Mouse (Mus musculus) forebrain, embryonic 16.5 days (tissue): ENCODE measurements around the gene Zfp866. TPM values are rescaled to one million over a fixed set of nuclear protein-coding genes. Genes with fewer than 3 reads are reported as not detected.

Experiments
- ATAC-seq: fragments of 200-750 bp; cut with Nextera tagmentation; 2 replicates; pipeline ENCODE4 v1.8.0; 2017; ENCODE audit warnings: mild to moderate bottlenecking, moderate library complexity
- H3K27ac ChIP-seq: fragments of 300-500 bp; sonication (generic); 2 replicates; pipeline ENCODE4 v1.5.1; 2014; ENCODE audit warnings: low read length, control low read depth
- H3K27me3 ChIP-seq: fragments of 300-500 bp; sonication (generic); replicated peaks from 2 replicates; pipeline ENCODE4 v1.6.1; 2014; ENCODE audit warnings: low read length; ENCODE audit not compliant: control insufficient read depth, insufficient read depth
- H3K36me3 ChIP-seq: fragments of 300-500 bp; sonication (generic); 2 replicates; pipeline ENCODE4 v1.6.1; 2014; ENCODE audit not compliant: control insufficient read depth, insufficient read depth
- H3K4me1 ChIP-seq: fragments of 300-500 bp; sonication (generic); replicated peaks from 2 replicates; pipeline ENCODE4 v1.6.1; 2014; ENCODE audit warnings: low read length; ENCODE audit not compliant: control insufficient read depth, insufficient read depth
- H3K4me2 ChIP-seq: fragments of 300-500 bp; sonication (generic); 2 replicates; pipeline ENCODE4 v1.6.1; 2014; ENCODE audit warnings: mild to moderate bottlenecking, low read length, control low read depth
- H3K4me3 ChIP-seq: fragments of 300-500 bp; sonication (generic); replicated peaks from 2 replicates; pipeline ENCODE4 v1.5.1; 2014; ENCODE audit warnings: mild to moderate bottlenecking, low read length, control low read depth
- H3K9ac ChIP-seq: fragments of 300-500 bp; sonication (generic); replicated peaks from 2 replicates; pipeline ENCODE4 v1.6.1; 2014; ENCODE audit warnings: low read depth, low read length, control low read depth
- H3K9me3 ChIP-seq: fragments of 300-500 bp; sonication (generic); 2 replicates; pipeline ENCODE4 v1.6.1; 2016; ENCODE audit warnings: low read length; ENCODE audit not compliant: control insufficient read depth
- WGBS: fragments of 180-500 bp; shearing (Covaris S2); extraction: QIAGEN DNeasy Blood & Tissue Kit; methylation state at CpG from one replicate; pipeline ENCODE4 v1.1.7; 2014; 5-methylcytosine and 5-hydroxymethylcytosine counted together
- polyA plus RNA-seq: library from polyadenylated mRNA; unstranded; fragments of >200 nt; fragmentation: Nextera tagmentation; extraction: Ambion mirVana; gene quantifications from 2 replicates; pipeline ENCODE4 v1.2.1, GENCODE M21; 2015

Zfp866 gene
- polyA plus RNA-seq, 1 experiment from 2014 or later: 51.0 TPM

- Histone ChIP-seq H3K27ac (no peak overlapping the region), H3K4me1 (peaks cover 30% of the 10 kb centered on the region), H3K4me3 (peak overlapping the region; percentile 24), H3K9ac (no peak overlapping the region), H3K4me2 (peak overlapping the region; percentile 47), H3K9me3 (no peaks in the 10 kb centered on the region), H3K36me3 (no peaks in the 10 kb centered on the region), H3K27me3 (no peaks in the 10 kb centered on the region)
- ATAC-seq: no peak
- WGBS: 81% methylated on average over 6 of the region's 6 CpGs
These were observed 75.6 kb downstream of the Zfp866 start for GRCm38 (mm10) chr8:69715366-69715765.

- peaks cover 9% of the 10 kb centered on the region for H3K36me3 ChIP-seq
- H3K4me2 ChIP-seq: no peak overlapping the region
- H3K4me3 ChIP-seq: no peak overlapping the region
- ATAC-seq: no peak
- no peak overlapping the region for H3K27ac ChIP-seq
- no peaks in the 10 kb centered on the region for H3K9me3 ChIP-seq
- H3K4me1 ChIP-seq: peaks cover 30% of the 10 kb centered on the region
- WGBS: 93% methylated on average over 8 of the region's 8 CpGs
- H3K27me3 ChIP-seq: no peaks in the 10 kb centered on the region
- H3K9ac ChIP-seq: no peak overlapping the region
These were observed 77.5 kb downstream of the Zfp866 start for GRCm38 (mm10) chr8:69713516-69713915.

Other genes with a start within 250 kb of the Zfp866 start
- gene Zfp868, start 165.6 kb downstream of the Zfp866 start, polyA plus RNA-seq: 44.4 and 49.1 TPM in 2 replicates
- gene Zfp964, start 136.7 kb downstream of the Zfp866 start, polyA plus RNA-seq: 1.9 and 2.6 TPM in 2 replicates
- 33.5 and 41.5 TPM in 2 replicates for gene Zfp869, start 80.5 kb downstream of the Zfp866 start, polyA plus RNA-seq
- gene Zfp963, start 41.2 kb downstream of the Zfp866 start, polyA plus RNA-seq: 9.6 and 10.0 TPM in 2 replicates
- 0.35 and 0.97 TPM in 2 replicates for gene Gm20422, start 16.3 kb downstream of the Zfp866 start, polyA plus RNA-seq
- gene Atp13a1, start within 50 bp of the Zfp866 start, polyA plus RNA-seq: 57.1 and 58.0 TPM in 2 replicates
- gene Gmip, start 17.5 kb upstream of the Zfp866 start, polyA plus RNA-seq: 40.0 and 51.7 TPM in 2 replicates
- 0.73 and 0.84 TPM in 2 replicates for gene Lpar2, start 31.3 kb upstream of the Zfp866 start, polyA plus RNA-seq
- gene Pbx4, start 41.3 kb upstream of the Zfp866 start, polyA plus RNA-seq: 47.2 and 48.0 TPM in 2 replicates
- gene Cilp2, start 96.5 kb upstream of the Zfp866 start, polyA plus RNA-seq: 4.9 and 5.0 TPM in 2 replicates
- gene Tssk6, start 111.0 kb upstream of the Zfp866 start, polyA plus RNA-seq: 2.7 and 2.8 TPM in 2 replicates
- 144 and 145 TPM in 2 replicates for gene Ndufa13, start 111.4 kb upstream of the Zfp866 start, polyA plus RNA-seq
- gene Yjefn3, start 111.5 kb upstream of the Zfp866 start, polyA plus RNA-seq: 6.7 and 10.1 TPM in 2 replicates
- 22.6 and 23.5 TPM in 2 replicates for gene Gatad2a, start 205.2 kb upstream of the Zfp866 start, polyA plus RNA-seq